Mouse (Mus musculus): ENCODE measurements around the gene Ifnb1. TPM values are rescaled to one million over a fixed set of nuclear protein-coding genes. Genes with fewer than 3 reads are reported as not detected.
"Not testable (repeated sequence)": the region's sequence is repeated elsewhere in the genome, so short reads cannot be mapped to it uniquely, and the experiment has no call there.

Gene Ifnb1
- not detected for polyA plus RNA-seq (2012; fragmentation: generic; extraction: Trizol)

DNA sequence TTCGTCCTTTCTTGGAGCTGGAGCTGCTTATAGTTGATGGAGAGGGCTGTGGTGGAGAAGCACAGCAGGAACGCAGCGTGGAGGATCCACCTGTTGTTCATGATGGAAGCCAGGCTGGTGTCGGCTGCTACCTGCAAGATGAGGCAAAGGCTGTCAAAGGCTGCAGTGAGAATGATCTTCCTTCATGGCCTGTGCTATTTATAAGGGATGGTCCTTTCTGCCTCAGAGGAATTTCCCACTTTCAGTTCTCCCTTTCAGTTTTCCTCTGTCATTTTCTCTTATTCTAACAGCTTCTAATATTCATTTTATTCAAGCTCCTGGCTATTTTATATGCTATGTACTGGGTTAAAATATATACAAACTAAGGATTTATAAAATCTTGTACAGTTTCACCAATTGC lies at the start of gene Ifnb1:
Ifnb1 (minus strand) TSS at position 101 of the 400 bp plus-strand sequence.
- no peaks in the 10 kb centered on the region for H3K36me3 ChIP-seq (ENCODE audit: control insufficient read depth, insufficient read depth)
- no peak within 1 kb of the TSS for H3K4me2 ChIP-seq (ENCODE audit: low read depth)
- TF ChIP-seq POLR2AphosphoS2 (IDR thresholded peaks at IDR 0.05; ENCODE audit: insufficient read length, low read depth) = no peak
- no peaks in the 10 kb centered on the region for H3K79me2 ChIP-seq (ENCODE audit: control insufficient read depth, insufficient read depth)
- no peak within 1 kb of the TSS for H3K4me3 ChIP-seq
- H3ac ChIP-seq (ENCODE audit: control insufficient read depth, insufficient read length) = no peak within 1 kb of the TSS
- H3K27me3 ChIP-seq (ENCODE audit: control insufficient read depth, insufficient read depth, insufficient read length) = no peaks in the 10 kb centered on the region

DNA sequence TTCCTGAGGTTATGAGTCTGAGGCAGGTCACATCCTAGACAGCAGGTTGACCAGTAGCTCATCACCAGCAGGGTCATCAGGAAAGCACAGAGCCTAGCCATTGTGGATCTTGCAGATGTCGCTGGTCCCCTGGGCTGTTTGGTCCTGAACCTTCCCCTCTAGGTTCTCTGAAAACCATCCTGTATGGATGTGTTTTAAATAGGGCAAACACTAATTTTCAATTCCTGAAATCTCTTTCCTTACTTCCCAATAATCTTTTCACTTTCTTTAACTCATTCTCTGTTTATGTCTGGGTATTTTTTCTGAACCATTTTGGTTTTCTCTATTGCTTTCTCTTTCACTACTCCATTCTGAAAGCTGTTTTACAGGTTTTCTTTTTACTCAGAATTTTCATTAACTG lies 49.1 kb upstream of the Ifnb1 start, which contains the start of gene Ifna14:
Ifna14 (minus strand) TSS at position 101 of the 400 bp plus-strand sequence.
- Histone ChIP-seq H3K79me2 (ENCODE audit: control insufficient read depth, insufficient read depth) (no peaks in the 10 kb centered on the region), H3K36me3 (ENCODE audit: control insufficient read depth, insufficient read depth) (no peaks in the 10 kb centered on the region), H3K4me3 (no peak within 1 kb of the TSS), H3K4me2 (ENCODE audit: low read depth) (no peak within 1 kb of the TSS), H3ac (ENCODE audit: control insufficient read depth, insufficient read length) (no peak within 1 kb of the TSS), H3K27me3 (ENCODE audit: control insufficient read depth, insufficient read depth, insufficient read length) (peaks cover 4% of the 10 kb centered on the region)
- no peak for TF ChIP-seq POLR2AphosphoS2 (IDR thresholded peaks at IDR 0.05; ENCODE audit: insufficient read length, low read depth)
- no peak for TF ChIP-seq CEBPB (IDR thresholded peaks at IDR 0.05; ENCODE audit: insufficient read depth, poor library complexity, severe bottlenecking)
- TF ChIP-seq TCF3 (IDR thresholded peaks at IDR 0.05; ENCODE audit: insufficient read length, low read depth) = no peak
- TF ChIP-seq SRF (IDR thresholded peaks at IDR 0.05; ENCODE audit: control insufficient read depth, insufficient read length, low read depth) = no peak
- TF ChIP-seq TCF12 (IDR thresholded peaks at IDR 0.05; ENCODE audit: insufficient read depth, poor library complexity, severe bottlenecking) = no peak
- TF ChIP-seq E2F4 (IDR thresholded peaks at IDR 0.05; ENCODE audit: insufficient read depth) = no peak
- no peak for TF ChIP-seq POLR2A (IDR thresholded peaks at IDR 0.05; ENCODE audit: insufficient read length, low read depth)
- no peak for TF ChIP-seq USF1 (IDR thresholded peaks at IDR 0.05; ENCODE audit: low read depth)
- TF ChIP-seq MAX (IDR thresholded peaks at IDR 0.05; ENCODE audit: low read depth) = no peak
- TF ChIP-seq MYOD1 (IDR thresholded peaks at IDR 0.05; ENCODE audit: control insufficient read depth in 1 of 3, insufficient read length in 2 of 3, low read depth in 2 of 3) = no peak
- no peak for TF ChIP-seq REST (IDR thresholded peaks at IDR 0.05; ENCODE audit: insufficient read depth, insufficient read length)
- no peak for TF ChIP-seq MYOG (IDR thresholded peaks at IDR 0.05; ENCODE audit: control insufficient read depth in 1 of 3, insufficient read depth in 1 of 3, insufficient read length in 2 of 3, low read depth in 2 of 3)

DNA sequence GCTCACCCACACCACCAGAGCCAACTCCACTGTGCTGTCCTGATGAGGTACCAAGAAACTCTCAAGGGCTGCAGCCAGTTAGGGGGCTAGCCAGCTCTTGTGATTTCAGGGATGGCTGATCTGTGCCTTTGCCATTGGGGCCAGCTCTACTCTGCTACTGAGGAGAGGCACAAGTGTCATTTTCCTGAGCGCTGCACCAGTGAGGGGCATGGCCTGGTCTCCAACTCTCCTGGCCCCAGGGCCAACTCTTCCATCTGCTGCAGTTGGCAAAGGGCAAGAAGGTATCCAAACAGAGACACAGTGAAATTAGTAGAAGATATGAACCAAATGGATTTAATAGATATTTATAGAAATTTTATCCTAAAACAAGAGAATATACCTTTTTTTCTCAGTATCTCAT lies 39.2 kb upstream of the Ifnb1 start:
- no peak overlapping the region for H3K4me2 ChIP-seq (ENCODE audit: low read depth)
- H3K27me3 ChIP-seq (ENCODE audit: control insufficient read depth, insufficient read depth, insufficient read length) = no peaks in the 10 kb centered on the region
- TF ChIP-seq REST (IDR thresholded peaks at IDR 0.05; ENCODE audit: insufficient read depth, insufficient read length) = no peak
- no peak for TF ChIP-seq POLR2AphosphoS2 (IDR thresholded peaks at IDR 0.05; ENCODE audit: insufficient read length, low read depth)
- no peak for TF ChIP-seq MAX (IDR thresholded peaks at IDR 0.05; ENCODE audit: low read depth)
- no peak for TF ChIP-seq POLR2A (IDR thresholded peaks at IDR 0.05; ENCODE audit: insufficient read length, low read depth)
- TF ChIP-seq SRF (IDR thresholded peaks at IDR 0.05; ENCODE audit: control insufficient read depth, insufficient read length, low read depth) = no peak
- no peak for TF ChIP-seq MYOG (IDR thresholded peaks at IDR 0.05; ENCODE audit: control insufficient read depth in 1 of 3, insufficient read depth in 1 of 3, insufficient read length in 2 of 3, low read depth in 2 of 3)
- TF ChIP-seq CEBPB (IDR thresholded peaks at IDR 0.05; ENCODE audit: insufficient read depth, poor library complexity, severe bottlenecking) = no peak
- TF ChIP-seq USF1 (IDR thresholded peaks at IDR 0.05; ENCODE audit: low read depth) = no peak
- no peak for TF ChIP-seq E2F4 (IDR thresholded peaks at IDR 0.05; ENCODE audit: insufficient read depth)
- TF ChIP-seq TCF3 (IDR thresholded peaks at IDR 0.05; ENCODE audit: insufficient read length, low read depth) = no peak
- TF ChIP-seq MYOD1 (IDR thresholded peaks at IDR 0.05; ENCODE audit: control insufficient read depth in 1 of 3, insufficient read length in 2 of 3, low read depth in 2 of 3) = no peak
- TF ChIP-seq TCF12 (IDR thresholded peaks at IDR 0.05; ENCODE audit: insufficient read depth, poor library complexity, severe bottlenecking) = no peak
- no peak overlapping the region for H3ac ChIP-seq (ENCODE audit: control insufficient read depth, insufficient read length)
- no peaks in the 10 kb centered on the region for H3K36me3 ChIP-seq (ENCODE audit: control insufficient read depth, insufficient read depth)
- H3K4me3 ChIP-seq = no peak overlapping the region
- no peaks in the 10 kb centered on the region for H3K79me2 ChIP-seq (ENCODE audit: control insufficient read depth, insufficient read depth)

DNA sequence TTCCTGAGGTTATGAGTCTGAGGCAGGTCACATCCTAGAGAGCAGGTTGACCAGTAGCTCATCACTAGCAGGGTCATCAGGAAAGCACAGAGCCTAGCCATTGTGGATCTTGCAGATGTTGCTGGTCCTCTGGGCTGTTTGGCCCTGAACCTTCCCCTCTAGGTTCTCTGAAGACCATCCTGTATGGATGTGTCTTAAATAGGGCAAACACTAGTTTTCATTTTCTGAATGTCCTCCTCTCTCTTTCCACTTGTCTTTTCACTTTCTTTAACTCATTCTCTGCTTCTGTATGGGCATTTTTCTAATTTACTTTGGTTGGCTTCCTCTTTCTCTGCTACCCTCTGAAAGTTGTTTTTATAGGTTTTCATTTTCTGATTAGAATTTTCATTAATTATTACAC lies 35.6 kb upstream of the Ifnb1 start, which contains the start of gene Ifna15:
Ifna15 (minus strand) TSS at position 101 of the 400 bp plus-strand sequence.
- H3K27me3 ChIP-seq (ENCODE audit: control insufficient read depth, insufficient read depth, insufficient read length); H3K79me2 ChIP-seq (ENCODE audit: control insufficient read depth, insufficient read depth); H3K4me3 ChIP-seq; H3K4me2 ChIP-seq (ENCODE audit: low read depth); H3K36me3 ChIP-seq (ENCODE audit: control insufficient read depth, insufficient read depth); H3ac ChIP-seq (ENCODE audit: control insufficient read depth, insufficient read length): not testable (repeated sequence)

DNA sequence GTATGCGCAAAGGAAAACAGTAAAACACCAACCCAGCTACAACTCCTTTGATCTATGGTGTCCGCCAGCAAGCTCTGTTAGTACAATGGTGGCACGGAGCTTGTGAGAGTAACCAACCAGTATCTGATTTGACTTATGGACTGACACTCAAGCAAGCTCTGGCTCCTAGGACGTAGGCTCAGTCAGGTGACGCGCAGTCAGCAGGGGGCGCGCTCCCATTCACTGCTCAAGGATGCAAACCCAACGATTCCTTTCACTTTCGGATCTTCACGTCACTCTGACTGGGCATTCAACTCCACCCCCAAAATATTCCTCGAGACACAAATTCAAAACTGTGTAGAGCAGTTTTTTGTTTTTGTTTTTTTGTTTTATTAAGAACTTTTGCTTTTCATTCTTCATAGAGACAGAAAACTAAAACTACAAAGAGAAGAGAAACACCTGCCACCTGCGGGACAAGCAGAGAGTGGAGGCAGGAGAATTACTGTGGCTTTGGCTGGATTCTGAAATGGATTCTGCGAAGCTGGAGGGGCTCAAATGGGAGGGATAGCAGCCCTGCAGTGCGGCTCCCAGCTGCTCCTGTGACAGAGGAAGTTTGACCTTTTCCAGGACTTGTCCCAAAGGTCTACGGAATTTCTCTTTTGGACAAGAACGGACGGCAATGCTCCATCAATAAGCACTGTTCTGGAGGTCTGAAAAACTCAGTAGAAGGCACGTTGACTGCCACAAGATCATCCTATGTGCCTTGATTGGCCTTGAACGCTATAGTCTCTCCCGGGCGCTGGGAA lies 27.8 kb upstream of the Ifnb1 start:
- H3K79me2 ChIP-seq (ENCODE audit: control insufficient read depth, insufficient read depth) = no peaks in the 10 kb centered on the region
- no peak for TF ChIP-seq REST (IDR thresholded peaks at IDR 0.05; ENCODE audit: insufficient read depth, insufficient read length)
- TF ChIP-seq USF1 (IDR thresholded peaks at IDR 0.05; ENCODE audit: low read depth) = peak; percentile 73
- TF ChIP-seq MYOD1 (IDR thresholded peaks at IDR 0.05; ENCODE audit: control insufficient read depth in 1 of 3, insufficient read length in 2 of 3, low read depth in 2 of 3) = peak in 1 of 3 experiments; percentile 17
- H3ac ChIP-seq (ENCODE audit: control insufficient read depth, insufficient read length) = no peak overlapping the region
- H3K36me3 ChIP-seq (ENCODE audit: control insufficient read depth, insufficient read depth) = no peaks in the 10 kb centered on the region
- H3K4me3 ChIP-seq = peak overlapping the region; percentile 23
- H3K27me3 ChIP-seq (ENCODE audit: control insufficient read depth, insufficient read depth, insufficient read length) = no peaks in the 10 kb centered on the region
- peak overlapping the region; percentile 97 for H3K4me2 ChIP-seq (ENCODE audit: low read depth)
